Mouse (Mus musculus) bone marrow, adult 2 months (tissue): ENCODE measurements around the gene Hoxd9.

Experiments used
- CTCF ChIP-seq: fragments of 200-500 bp; IDR thresholded peaks from 2 replicates; pipeline ENCODE4 v1.5.1; 2011; ENCODE audit warnings: low read length, control low read depth; ENCODE audit not compliant: control insufficient read depth, insufficient read depth
- POLR2A ChIP-seq: fragments of 200-500 bp; IDR thresholded peaks from 2 replicates; pipeline ENCODE4 v1.6.1; 2011; ENCODE audit warnings: low read depth, mild to moderate bottlenecking, control low read depth, low read length, borderline replicate concordance; ENCODE audit not compliant: control insufficient read depth

DNA sequence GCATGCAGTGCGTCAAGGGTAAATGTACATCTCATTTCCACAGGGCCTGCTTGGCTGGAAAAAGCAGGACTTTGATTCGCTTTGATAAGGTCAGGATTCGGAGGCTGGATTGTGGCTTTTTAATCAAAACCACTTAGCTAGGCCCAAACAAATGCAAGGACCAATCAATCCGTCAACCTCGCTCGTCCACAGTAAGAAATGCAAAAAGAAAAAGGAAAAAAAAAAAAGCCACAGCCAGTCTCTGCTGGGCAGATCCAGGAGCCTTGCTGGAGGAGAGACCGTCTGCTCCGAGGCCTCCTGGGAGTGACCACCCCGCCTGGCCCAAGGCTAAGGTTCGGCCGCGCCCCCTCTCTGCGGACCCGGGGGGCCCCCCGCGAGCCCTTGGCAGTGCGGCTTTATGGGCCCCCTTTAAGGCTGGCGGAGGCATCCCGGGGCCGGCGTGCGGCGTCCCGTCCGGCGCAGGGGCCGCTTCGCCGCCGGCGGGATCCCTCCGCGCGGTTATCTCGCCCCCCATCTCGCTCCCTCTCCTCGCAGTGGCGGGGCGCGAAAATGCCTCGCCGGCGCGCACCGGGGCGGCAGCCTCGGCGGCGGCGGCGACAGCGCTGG, 7.0 kb downstream of the Hoxd9 start, which contains the start of gene Hoxd8:
- TF ChIP-seq POLR2A (no peak), CTCF (no peak)
